7 mouse cellular contexts compared by ENCODE assay signal in the genomic region with DNA sequence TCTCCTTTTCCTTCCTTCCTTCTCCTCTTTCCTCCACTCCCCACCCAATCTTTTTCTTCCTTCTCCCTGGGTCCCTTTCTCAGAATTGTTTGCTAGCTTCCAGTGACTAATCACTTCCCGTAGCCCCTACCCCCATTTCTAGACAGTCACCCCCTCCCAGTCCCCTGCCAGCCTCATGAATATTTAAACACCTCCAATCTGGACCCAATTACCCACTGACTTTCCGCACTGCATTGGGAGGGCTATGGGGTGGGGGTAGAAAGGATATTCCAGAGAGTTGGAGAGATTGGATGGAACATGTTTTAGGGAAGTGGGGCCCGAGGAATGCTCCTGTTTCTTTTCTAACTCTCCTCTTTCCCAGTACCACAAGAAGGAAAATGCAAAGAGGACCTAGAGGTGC. TPM values are rescaled to one million over a fixed set of nuclear protein-coding genes. Genes with fewer than 3 reads are reported as not detected.
A peak's percentile ranks its signal among the peaks of the same experiment; 100 is the strongest.
DNase-seq lines count a peak whose midpoint lies in the region; ATAC-seq lines count a peak whose summit lies in the region.
"Not testable (repeated sequence)": the region's sequence is repeated elsewhere in the genome, so short reads cannot be mapped to it uniquely, and the experiment has no call there.

No protein-coding gene starts in this region.

- 18% methylated on average over 2 of the region's 3 CpGs for WGBS in embryonic facial prominence, embryonic 10.5 days
- 0% methylated on average over 2 of the region's 3 CpGs for WGBS in forebrain, embryonic 11.5 days
- WGBS in heart, embryonic 12.5 days, result 29% methylated on average over 2 of the region's 3 CpGs
- WGBS in hindbrain, embryonic 14.5 days, result 3% methylated on average over 2 of the region's 3 CpGs
- 2% methylated on average over 2 of the region's 3 CpGs for WGBS in limb, embryonic 11.5 days
- 3% methylated on average over 2 of the region's 3 CpGs for WGBS in midbrain, embryonic 12.5 days
- 2% methylated on average over 2 of the region's 3 CpGs for WGBS in neural tube, embryonic 12.5 days

- H3K27ac ChIP-seq in embryonic facial prominence, embryonic 10.5 days (replicated peaks), result peak overlapping the region; percentile 85; the same call in 1 of the 2 replicates
- not testable (repeated sequence) for H3K27ac ChIP-seq in forebrain, embryonic 11.5 days (ENCODE audit: low read depth, low read length); heart, embryonic 12.5 days (ENCODE audit: poor library complexity, severe bottlenecking); limb, embryonic 11.5 days (replicated peaks; ENCODE audit: low read depth, low read length); neural tube, embryonic 12.5 days
- H3K27ac ChIP-seq in hindbrain, embryonic 14.5 days, result peak overlapping the region; percentile 53; the same call in 1 of the 2 replicates
- peak overlapping the region; percentile 82 for H3K27ac ChIP-seq in midbrain, embryonic 12.5 days (replicated peaks)

- DNase-seq in embryonic facial prominence, embryonic 10.5 days (ENCODE audit: low spot score), result peak; percentile 30
- not testable (repeated sequence) for DNase-seq in forebrain, embryonic 11.5 days (ENCODE audit: low spot score); hindbrain, embryonic 14.5 days (ENCODE audit: low spot score)
- DNase-seq in limb, embryonic 11.5 days (ENCODE audit: low spot score), result peak; percentile 27

- H3K4me1 ChIP-seq in embryonic facial prominence, embryonic 10.5 days, result peaks cover 48% of the 10 kb centered on the region
- not testable (repeated sequence) for H3K4me1 ChIP-seq in forebrain, embryonic 11.5 days (replicated peaks; ENCODE audit: control insufficient read depth, insufficient read depth, low read length); heart, embryonic 12.5 days (replicated peaks)
- peaks cover 15% of the 10 kb centered on the region for H3K4me1 ChIP-seq in hindbrain, embryonic 14.5 days (replicated peaks; ENCODE audit: control insufficient read depth, insufficient read depth, low read length)
- peaks cover 10% of the 10 kb centered on the region for H3K4me1 ChIP-seq in limb, embryonic 11.5 days (ENCODE audit: control insufficient read depth, insufficient read depth, low read length)
- peaks cover 26% of the 10 kb centered on the region for H3K4me1 ChIP-seq in midbrain, embryonic 12.5 days
- H3K4me1 ChIP-seq in neural tube, embryonic 12.5 days, result peaks cover 12% of the 10 kb centered on the region; the same call in 1 of the 2 replicates

- H3K9ac ChIP-seq in forebrain, embryonic 11.5 days (ENCODE audit: low read length); heart, embryonic 12.5 days; hindbrain, embryonic 14.5 days; limb, embryonic 11.5 days (ENCODE audit: low read length); midbrain, embryonic 12.5 days (replicated peaks); neural tube, embryonic 12.5 days: not testable (repeated sequence)

- not testable (repeated sequence) for H3K4me2 ChIP-seq in forebrain, embryonic 11.5 days (ENCODE audit: low read depth, low read length, severe bottlenecking)
- H3K4me2 ChIP-seq in heart, embryonic 12.5 days, result peak overlapping the region; percentile 90
- peak overlapping the region; percentile 62 for H3K4me2 ChIP-seq in hindbrain, embryonic 14.5 days (replicated peaks)
- peak overlapping the region; percentile 72; the same call in 1 of the 2 replicates for H3K4me2 ChIP-seq in limb, embryonic 11.5 days (ENCODE audit: low read depth, severe bottlenecking)
- peak overlapping the region; percentile 69 for H3K4me2 ChIP-seq in midbrain, embryonic 12.5 days (replicated peaks)
- peak overlapping the region; percentile 73 for H3K4me2 ChIP-seq in neural tube, embryonic 12.5 days (replicated peaks)

- not testable (repeated sequence) for H3K36me3 ChIP-seq in embryonic facial prominence, embryonic 10.5 days (replicated peaks); forebrain, embryonic 11.5 days (ENCODE audit: control insufficient read depth, insufficient read depth, low read length); heart, embryonic 12.5 days; hindbrain, embryonic 14.5 days (replicated peaks; ENCODE audit: control insufficient read depth, insufficient read depth); limb, embryonic 11.5 days (ENCODE audit: control insufficient read depth, insufficient read depth, low read length); midbrain, embryonic 12.5 days; neural tube, embryonic 12.5 days

- H3K9me3 ChIP-seq in embryonic facial prominence, embryonic 10.5 days; forebrain, embryonic 11.5 days (ENCODE audit: control insufficient read depth, low read length); heart, embryonic 12.5 days (replicated peaks); hindbrain, embryonic 14.5 days (ENCODE audit: control insufficient read depth, low read length); limb, embryonic 11.5 days (ENCODE audit: control insufficient read depth, low read length); midbrain, embryonic 12.5 days; neural tube, embryonic 12.5 days: not testable (repeated sequence)

- H3K27me3 ChIP-seq in embryonic facial prominence, embryonic 10.5 days (replicated peaks; ENCODE audit: low read depth, poor library complexity, severe bottlenecking); forebrain, embryonic 11.5 days (ENCODE audit: control insufficient read depth, insufficient read depth, low read length); heart, embryonic 12.5 days (replicated peaks); hindbrain, embryonic 14.5 days (ENCODE audit: control insufficient read depth, insufficient read depth, low read length); limb, embryonic 11.5 days (ENCODE audit: control insufficient read depth, insufficient read depth, low read length); midbrain, embryonic 12.5 days; neural tube, embryonic 12.5 days (replicated peaks): not testable (repeated sequence)

- peak overlapping the region; percentile 62 for H3K4me3 ChIP-seq in embryonic facial prominence, embryonic 10.5 days
- H3K4me3 ChIP-seq in forebrain, embryonic 11.5 days (ENCODE audit: low read depth, low read length); heart, embryonic 12.5 days; limb, embryonic 11.5 days (ENCODE audit: low read depth, low read length); neural tube, embryonic 12.5 days: not testable (repeated sequence)
- peak overlapping the region; percentile 79; the same call in 1 of the 2 replicates for H3K4me3 ChIP-seq in hindbrain, embryonic 14.5 days (replicated peaks; ENCODE audit: low read length)
- peak overlapping the region; percentile 57 for H3K4me3 ChIP-seq in midbrain, embryonic 12.5 days

- peak; percentile 82 for ATAC-seq in forebrain, embryonic 11.5 days (replicated peaks; ENCODE audit: low FRiP score)
- ATAC-seq in heart, embryonic 12.5 days (ENCODE audit: insufficient number of reproducible peaks, low FRiP score); limb, embryonic 11.5 days (ENCODE audit: insufficient number of reproducible peaks, low FRiP score, low TSS enrichment, low read depth): not testable (repeated sequence)
- peak; percentile 54; the same call in 1 of the 2 replicates for ATAC-seq in hindbrain, embryonic 14.5 days (ENCODE audit: low FRiP score)
- peak; percentile 77 for ATAC-seq in midbrain, embryonic 12.5 days (ENCODE audit: low FRiP score, low read depth)
- ATAC-seq in neural tube, embryonic 12.5 days (ENCODE audit: low FRiP score, low read depth), result peak; percentile 76

RNA-seq across cellular contexts. Expression of a gene that starts 0.4 kb away (rescaled TPM):
- 125 and 135 TPM in 2 replicates for polyA plus RNA-seq in embryonic facial prominence, embryonic 10.5 days (2016; fragmentation: Nextera tagmentation; extraction: Ambion mirVana)
- 106 and 111 TPM in 2 replicates for polyA plus RNA-seq in forebrain, embryonic 11.5 days (2014; fragmentation: Nextera tagmentation; extraction: Ambion mirVana)
- polyA plus RNA-seq in heart, embryonic 12.5 days (2016; fragmentation: Nextera tagmentation; extraction: Ambion mirVana), result 24.3 and 24.8 TPM in 2 replicates
- 1,468 and 1,692 TPM in 2 replicates for polyA plus RNA-seq in hindbrain, embryonic 14.5 days (2014; fragmentation: Nextera tagmentation; extraction: Ambion mirVana)
- polyA plus RNA-seq in limb, embryonic 11.5 days (2014; fragmentation: Nextera tagmentation; extraction: Ambion mirVana), result 40.3 and 44.0 TPM in 2 replicates
- 356 and 360 TPM in 2 replicates for polyA plus RNA-seq in midbrain, embryonic 12.5 days (2016; fragmentation: Nextera tagmentation; extraction: Ambion mirVana)
- 485 and 540 TPM in 2 replicates for polyA plus RNA-seq in neural tube, embryonic 12.5 days (2016; fragmentation: Nextera tagmentation; extraction: Ambion mirVana)
